Mouse (Mus musculus): ENCODE results near the gene Ssbp4.
A peak's percentile ranks its signal among the peaks of the same experiment; 100 is the strongest.

Ssbp4 gene

GRCm38 (mm10) chr8:70608749-70609367, at the start of gene Ssbp4:
Gene Ssbp4, minus strand, starts transcription at chr8:70608872.
- DNase-seq (ENCODE audit: low spot score in 2 of 2) = no peak

DNA sequence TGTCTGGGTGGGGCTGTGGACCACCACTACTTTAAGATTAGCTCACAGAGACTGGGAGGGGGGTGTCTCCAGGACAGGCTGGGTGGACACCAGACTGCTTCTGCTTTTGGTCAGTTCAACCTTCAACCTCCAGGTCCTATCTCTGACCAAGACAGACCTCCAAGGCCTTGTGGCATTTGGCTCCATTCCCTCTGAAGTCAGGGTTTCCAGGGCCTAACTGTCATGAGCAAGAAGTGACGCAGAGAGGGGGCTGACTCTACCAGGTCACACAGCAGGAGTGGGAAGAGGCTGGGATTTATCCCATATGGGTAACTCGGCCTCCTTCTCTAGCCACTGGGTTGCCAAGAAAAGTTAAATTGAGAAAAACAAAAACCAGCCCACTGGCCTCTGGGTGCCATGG, 49.1 kb upstream of the Ssbp4 start:
- DNase-seq (ENCODE audit: low spot score in 2 of 2) = no peak

DNA sequence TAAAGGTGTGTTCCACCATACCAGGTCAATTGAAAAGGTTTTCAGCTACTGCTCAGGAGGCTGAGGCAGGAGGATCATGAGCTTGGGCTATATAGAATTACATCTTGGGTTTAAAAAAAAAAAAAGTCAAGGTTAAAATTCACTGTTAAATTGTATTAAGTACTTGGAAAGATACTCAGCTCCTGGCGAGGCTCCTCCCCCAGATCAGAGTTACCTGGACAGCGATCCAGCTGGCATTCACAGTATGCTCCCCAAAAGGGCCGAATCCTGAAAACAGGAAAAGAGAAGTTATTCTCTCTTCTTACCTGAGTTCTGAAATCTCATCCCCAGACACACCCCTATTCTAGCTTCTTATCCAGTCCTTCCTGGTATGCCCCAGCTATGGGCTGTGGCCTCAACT, 48.5 kb upstream of the Ssbp4 start:
- no peak for DNase-seq (ENCODE audit: low spot score in 2 of 2)

DNA sequence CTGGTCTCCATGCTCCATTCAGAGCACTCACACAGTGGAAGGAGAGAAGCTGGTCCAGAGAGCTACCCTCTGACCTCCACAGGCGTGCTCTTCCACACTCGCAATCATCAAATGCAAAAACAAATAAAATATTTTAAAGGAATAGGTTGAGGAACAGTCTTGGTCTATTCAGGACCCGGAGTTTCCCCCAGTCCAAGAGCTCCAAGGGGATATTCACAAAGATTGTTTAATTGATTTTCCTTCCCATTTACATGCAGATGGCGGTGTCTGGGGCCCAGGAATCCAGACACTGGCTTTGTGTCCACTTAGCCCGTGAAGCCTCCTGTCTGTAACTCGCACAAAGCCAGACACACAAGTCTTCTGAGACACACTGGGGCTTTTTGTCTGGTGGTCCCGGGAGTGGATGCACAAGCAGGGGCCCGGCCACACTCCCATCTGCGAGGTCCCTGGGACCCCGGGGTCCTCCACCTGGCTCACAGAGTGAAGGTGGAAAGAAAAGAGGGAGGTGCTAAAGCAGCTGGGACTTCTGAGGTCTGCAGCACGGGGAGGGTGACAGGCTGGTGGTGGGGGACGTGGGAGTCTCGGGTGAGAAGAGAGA, 47.6 kb upstream of the Ssbp4 start:
- DNase-seq (ENCODE audit: low spot score in 2 of 2) = no peak

DNA sequence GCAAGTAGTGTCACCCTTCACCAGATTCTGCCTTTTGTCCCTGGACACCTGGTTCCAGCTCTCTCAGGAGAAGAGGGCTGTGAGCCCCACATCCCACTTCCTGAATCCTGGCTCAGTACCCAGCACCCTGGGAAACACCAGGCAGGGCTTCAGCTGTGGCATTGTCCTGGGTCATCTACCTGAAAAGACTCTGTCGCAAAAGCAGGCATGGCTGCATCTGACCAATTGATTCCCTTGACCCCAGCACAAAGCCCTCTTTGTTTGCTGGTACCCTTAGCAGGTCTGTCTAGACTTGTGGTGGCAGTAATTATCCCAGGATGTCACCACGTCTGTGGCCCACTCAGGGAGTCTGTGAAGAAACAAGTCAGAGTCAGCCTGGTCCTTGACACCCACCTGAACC, 46.8 kb upstream of the Ssbp4 start:
- DNase-seq (ENCODE audit: low spot score in 2 of 2) = no peak

GRCm38 (mm10) chr8:70654121-70654520, 45.4 kb upstream of the Ssbp4 start:
- DNase-seq (ENCODE audit: low spot score in 2 of 2) = no peak

- DNase-seq (ENCODE audit: low spot score in 2 of 2) = peak; percentile 34 to 38
These were observed 44.6 kb upstream of the Ssbp4 start for GRCm38 (mm10) chr8:70653226-70653625.

GRCm38 (mm10) chr8:70650351-70650750, 41.7 kb upstream of the Ssbp4 start:
- DNase-seq (ENCODE audit: low spot score in 2 of 2) = no peak

GRCm38 (mm10) chr8:70649324-70649723, 40.7 kb upstream of the Ssbp4 start:
- peak in 1 of 2 experiments; percentile 17 for DNase-seq (ENCODE audit: low spot score in 2 of 2)

DNA sequence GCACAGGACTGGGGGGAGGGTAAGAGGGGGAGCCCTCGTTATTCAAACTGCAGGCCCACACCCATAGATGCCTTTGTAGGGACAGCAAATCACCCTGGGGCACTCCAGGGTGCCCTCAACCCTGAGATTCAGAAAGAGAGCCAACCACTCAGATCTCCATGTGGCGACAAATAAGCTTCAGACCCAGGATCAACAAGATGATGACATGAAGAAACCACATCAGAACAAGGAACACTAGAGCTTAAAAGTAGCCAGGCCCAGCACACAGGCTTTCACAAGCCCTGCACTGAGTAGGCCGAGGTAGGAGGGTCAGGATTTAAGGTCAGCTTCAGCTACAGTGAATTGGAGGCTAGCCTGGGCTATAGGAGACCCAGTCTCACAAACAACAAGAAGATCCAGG, 40.2 kb upstream of the Ssbp4 start:
- no peak for DNase-seq (ENCODE audit: low spot score in 2 of 2)

DNA sequence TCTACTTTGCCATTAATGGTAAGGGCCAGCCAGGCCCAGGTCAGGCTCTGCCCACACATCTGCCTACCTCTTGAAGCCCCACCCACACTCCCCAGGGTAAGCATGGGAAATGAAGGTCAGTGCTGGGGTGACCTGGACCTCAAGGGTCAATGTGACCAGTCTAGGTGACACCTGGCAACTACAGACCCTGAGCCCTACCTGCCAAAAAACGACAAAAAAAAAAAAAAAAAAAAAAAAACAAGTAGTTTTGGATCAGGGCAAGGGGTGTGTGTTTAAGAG, 39.4 kb upstream of the Ssbp4 start:
- no peak for DNase-seq (ENCODE audit: low spot score in 2 of 2)

DNA sequence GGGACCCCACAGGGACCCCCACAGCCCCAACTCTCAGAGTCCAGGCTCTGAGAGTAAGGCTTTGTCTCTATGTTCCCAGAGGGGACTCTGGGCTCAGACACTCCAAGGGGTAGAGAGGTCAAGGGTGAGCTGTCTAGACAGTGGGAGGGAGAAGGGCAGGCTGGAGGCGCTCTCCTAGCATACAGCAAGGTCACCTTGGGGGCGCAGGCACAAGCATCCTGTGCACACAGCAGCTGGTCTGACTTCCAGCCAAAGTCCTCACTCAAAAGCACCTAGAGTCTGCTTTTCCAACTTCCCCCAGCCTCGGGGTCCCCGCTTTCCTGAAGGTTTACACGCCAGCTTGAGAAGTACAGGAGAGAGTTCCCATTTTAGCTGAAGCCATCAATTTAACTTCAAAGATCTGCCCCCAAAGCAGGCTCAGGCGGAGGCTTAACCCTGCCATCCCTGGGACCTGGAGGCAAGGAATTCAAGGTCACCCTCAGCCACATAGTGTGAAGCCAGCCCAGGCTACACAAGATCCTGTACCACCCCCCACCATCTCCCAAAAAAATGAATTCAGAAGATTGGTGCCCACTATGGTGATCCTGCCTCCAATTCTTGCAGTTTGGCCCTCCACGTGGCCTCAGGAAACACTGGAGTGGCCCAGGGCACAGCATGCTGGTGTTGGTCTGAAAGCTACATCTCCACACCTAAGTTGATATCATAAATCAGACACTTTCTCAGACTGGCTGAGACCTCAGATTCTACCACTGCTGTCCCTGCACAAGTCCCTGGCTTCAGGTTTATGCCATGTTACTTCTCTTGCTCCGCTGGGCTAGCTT, 38.9 kb upstream of the Ssbp4 start:
- DNase-seq (ENCODE audit: low spot score in 2 of 2) = no peak

DNA sequence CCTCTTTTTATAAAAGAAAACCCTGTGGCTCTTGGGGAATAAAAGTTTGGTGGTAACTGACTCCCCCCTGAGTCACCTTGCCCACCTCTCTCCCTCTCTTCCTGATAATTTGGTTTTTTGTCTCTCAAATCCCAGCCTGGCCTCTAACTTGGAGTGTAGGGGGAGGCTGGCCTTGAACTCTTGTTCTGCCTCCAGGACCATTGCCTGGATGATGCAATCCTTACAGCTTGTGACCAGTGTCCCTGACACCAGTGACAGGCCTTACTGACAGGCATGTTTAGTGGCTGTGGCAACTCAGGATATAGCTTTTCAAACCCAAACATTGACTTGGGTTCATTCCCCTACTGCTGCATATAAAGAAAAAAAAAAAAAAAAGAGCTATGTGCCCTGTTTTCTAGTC, 38.1 kb upstream of the Ssbp4 start:
- DNase-seq (ENCODE audit: low spot score in 2 of 2) = no peak

GRCm38 (mm10) chr8:70646369-70646768, 37.7 kb upstream of the Ssbp4 start:
- no peak for DNase-seq (ENCODE audit: low spot score in 2 of 2)

DNA sequence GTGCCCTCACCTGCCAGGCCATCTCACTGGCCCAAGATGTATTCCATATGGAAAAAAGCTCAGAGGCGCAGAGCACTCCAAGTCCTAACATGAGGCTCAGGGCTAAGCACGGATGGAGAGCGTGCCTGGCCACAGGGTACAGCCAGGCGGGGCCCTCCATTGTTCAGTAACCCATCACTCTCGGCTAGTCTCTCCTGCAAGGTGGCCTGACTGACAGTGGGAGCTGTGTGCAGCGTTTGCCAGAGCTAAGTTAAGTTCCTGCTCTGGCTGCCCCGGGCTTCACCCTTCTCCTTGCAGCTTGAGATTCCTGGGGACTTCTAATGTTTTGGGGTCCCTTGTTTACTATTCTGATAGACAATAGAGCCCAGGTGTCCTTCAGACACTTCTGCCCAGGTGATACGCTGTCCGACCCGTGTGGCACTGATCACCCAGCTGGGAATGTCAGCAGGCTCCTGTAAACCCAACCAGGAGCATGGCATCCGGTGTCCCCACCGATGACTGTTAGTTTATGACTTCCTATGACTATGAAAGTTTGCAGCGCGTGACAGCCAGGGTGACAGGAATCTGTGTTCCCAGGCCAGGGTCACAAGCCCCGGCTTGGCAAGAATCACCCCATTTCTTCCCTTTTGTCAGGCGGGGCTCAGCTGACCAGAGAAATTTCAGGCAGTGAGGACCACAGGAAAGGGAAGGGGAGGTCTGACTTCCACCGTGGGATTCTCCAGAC, 37.0 kb upstream of the Ssbp4 start:
- no peak for DNase-seq (ENCODE audit: low spot score in 2 of 2)

DNA sequence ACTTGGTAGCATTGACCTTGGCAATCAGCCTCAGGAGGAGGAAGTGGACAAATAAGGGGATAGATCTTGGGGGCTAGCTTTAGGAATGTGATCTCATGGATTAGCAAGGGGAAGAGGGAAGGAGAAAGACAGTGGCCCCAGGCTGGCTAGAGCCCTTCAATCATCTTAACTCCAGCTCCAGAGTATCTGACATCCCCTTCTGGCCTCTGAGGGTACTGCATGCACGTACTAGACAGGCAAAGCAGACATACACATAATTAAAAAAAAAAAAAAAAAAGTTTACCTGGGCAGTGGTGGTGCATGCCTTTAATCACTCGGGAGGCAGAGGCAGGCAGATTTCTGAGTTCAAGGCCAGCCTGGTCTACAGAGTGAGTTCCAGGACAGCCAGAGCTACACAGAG, 35.4 kb upstream of the Ssbp4 start:
- DNase-seq (ENCODE audit: low spot score in 2 of 2) = no peak

- DNase-seq (ENCODE audit: low spot score in 2 of 2) = no peak
These were observed 34.3 kb upstream of the Ssbp4 start for GRCm38 (mm10) chr8:70643019-70643418.

DNA sequence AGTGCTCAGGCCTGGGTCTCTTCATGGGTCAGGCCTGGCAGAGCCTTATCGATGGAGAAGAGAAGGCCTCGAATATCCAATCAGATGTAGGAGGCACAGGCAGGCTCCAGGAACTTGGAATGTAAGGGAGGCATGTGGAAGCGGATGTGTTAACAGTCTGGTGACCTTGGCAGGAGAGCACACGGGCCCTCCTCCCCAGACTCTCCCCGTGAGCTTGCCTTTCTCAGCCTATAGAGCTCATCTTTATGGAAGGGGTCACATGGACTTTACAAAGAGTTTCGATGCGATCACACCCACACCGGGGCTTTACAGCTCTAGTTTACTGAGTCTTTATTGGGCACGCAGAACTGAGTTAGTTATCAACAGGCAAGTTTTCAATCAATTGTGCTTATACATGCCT, 30.1 kb upstream of the Ssbp4 start:
- DNase-seq (ENCODE audit: low spot score in 2 of 2) = no peak

- DNase-seq (ENCODE audit: low spot score in 2 of 2) = no peak
These were observed 28.2 kb upstream of the Ssbp4 start for GRCm38 (mm10) chr8:70636838-70637237.

DNA sequence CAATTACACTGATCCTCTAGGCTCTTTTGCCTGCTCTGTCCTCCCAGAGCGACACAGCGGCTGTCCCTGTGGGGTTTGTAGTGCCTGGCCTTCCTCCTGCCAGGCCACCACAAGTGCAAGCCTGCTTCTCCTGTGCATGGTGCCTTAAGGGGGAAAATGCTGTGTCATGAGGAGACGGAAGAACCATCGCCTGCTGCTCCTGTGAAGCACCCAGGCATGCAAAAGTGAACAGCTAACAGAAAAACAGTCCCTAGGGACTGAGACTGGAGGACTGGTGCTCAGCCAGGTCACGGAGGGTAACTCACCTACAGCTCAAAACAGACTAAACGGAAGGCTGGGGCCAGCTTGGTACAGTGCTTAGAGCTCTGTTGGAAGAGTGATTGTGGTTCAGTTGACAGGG, 26.9 kb upstream of the Ssbp4 start:
- no peak for DNase-seq (ENCODE audit: low spot score in 2 of 2)

DNA sequence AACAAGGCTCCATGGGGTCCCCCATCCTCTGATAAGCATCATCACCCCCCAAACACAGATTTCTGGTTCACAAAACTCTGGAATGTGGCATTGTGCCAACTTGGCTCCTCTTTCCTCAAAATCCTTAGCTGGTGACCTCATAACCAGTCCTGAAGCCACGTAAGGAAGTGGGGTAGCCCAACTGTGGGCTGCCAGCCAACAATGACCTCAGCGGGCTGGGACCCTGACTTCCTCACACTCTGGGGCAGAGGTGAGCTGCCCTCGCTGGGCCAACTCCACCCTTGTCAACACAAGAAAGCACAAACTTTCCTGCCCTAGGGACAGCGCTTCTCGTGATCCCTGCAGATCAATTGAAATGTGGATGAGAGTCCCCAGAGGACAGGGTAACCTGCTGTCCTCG, 25.4 kb upstream of the Ssbp4 start:
- DNase-seq (ENCODE audit: low spot score in 2 of 2) = no peak

DNA sequence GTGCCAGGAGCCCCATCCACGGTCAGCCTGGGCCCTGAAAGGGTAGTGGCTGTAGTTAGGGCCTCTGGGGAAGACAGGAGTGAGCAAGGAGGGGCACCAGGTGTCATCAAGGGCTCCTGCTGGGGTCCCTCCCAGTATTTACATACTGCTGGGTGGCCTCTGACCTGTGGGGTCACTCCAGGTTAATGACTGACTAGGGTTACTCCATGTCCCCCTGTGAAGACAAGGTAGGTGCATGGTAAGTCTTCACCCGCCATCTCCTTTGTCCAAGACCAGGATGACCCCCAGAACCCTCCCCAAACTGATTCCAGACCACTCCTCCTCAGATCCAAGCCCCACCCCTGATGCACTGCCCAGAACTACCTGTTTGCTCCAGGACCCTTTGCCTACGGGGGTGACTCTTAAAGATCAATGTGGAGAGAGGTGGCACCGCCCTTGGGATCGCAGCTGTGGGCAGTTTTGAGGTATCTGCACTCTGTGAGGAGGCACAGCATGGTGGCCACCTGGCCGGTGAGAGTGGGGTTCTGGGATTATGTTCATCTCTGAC, 23.7 kb upstream of the Ssbp4 start, which contains the start of gene Gdf15:
Gene Gdf15 (minus strand): TSS at position 111 of the 547 bp plus-strand sequence.
- no peak for DNase-seq (ENCODE audit: low spot score in 2 of 2)

Data from right cerebral cortex, adult 2 months (tissue).